Mouse (Mus musculus) forebrain, embryonic 11.5 days (tissue): ENCODE results near the gene Igflr1. TPM values are rescaled to one million over a fixed set of nuclear protein-coding genes. Genes with fewer than 3 reads are reported as not detected.
A peak's percentile ranks its signal among the peaks of the same experiment; 100 is the strongest.

Source experiments
- ATAC-seq: fragments of 200-750 bp; cut with Nextera tagmentation; replicated peaks from 2 replicates; pipeline ENCODE4 v1.8.0; 2017; ENCODE audit warnings: moderate TSS enrichment; ENCODE audit not compliant: low FRiP score
- DNase-seq: peaks from one replicate; pipeline ENCODE4 v3.0.0-alpha.2; 2017; ENCODE audit warnings: low spot score
- H3K27ac ChIP-seq: fragments of 300-500 bp; sonication (generic); 2 replicates; pipeline ENCODE4 v1.5.1; 2014; ENCODE audit warnings: low read depth, low read length
- H3K27me3 ChIP-seq: fragments of 300-500 bp; sonication (generic); 2 replicates; pipeline ENCODE4 v1.6.1; 2014; ENCODE audit warnings: mild to moderate bottlenecking, low read length, mixed read lengths; ENCODE audit not compliant: control insufficient read depth, insufficient read depth
- H3K36me3 ChIP-seq: fragments of 300-500 bp; sonication (generic); 2 replicates; pipeline ENCODE4 v1.6.1; 2014; ENCODE audit warnings: mild to moderate bottlenecking, low read length, moderate library complexity, mixed read lengths; ENCODE audit not compliant: control insufficient read depth, insufficient read depth
- H3K4me1 ChIP-seq: fragments of 300-500 bp; sonication (generic); replicated peaks from 2 replicates; pipeline ENCODE4 v1.6.1; 2014; ENCODE audit warnings: low read length, mixed read lengths; ENCODE audit not compliant: control insufficient read depth, insufficient read depth
- H3K4me2 ChIP-seq: fragments of 300-500 bp; sonication (generic); 2 replicates; pipeline ENCODE4 v1.6.1; 2014; ENCODE audit warnings: low read depth, mild to moderate bottlenecking, low read length, moderate library complexity, mixed read lengths; ENCODE audit not compliant: severe bottlenecking
- H3K4me3 ChIP-seq: fragments of 300-500 bp; sonication (generic); 2 replicates; pipeline ENCODE4 v1.5.1; 2014; ENCODE audit warnings: low read depth, low read length
- H3K9ac ChIP-seq: fragments of 300-500 bp; sonication (generic); 2 replicates; pipeline ENCODE4 v1.6.1; 2014; ENCODE audit warnings: low read length
- H3K9me3 ChIP-seq: fragments of 300-500 bp; sonication (generic); 2 replicates; pipeline ENCODE4 v1.6.1; 2016; ENCODE audit warnings: low read length, mixed read lengths; ENCODE audit not compliant: control insufficient read depth
- WGBS: fragments of 180-500 bp; shearing (Covaris S2); extraction: QIAGEN DNeasy Blood & Tissue Kit; methylation state at CpG from one replicate; pipeline ENCODE4 v1.1.7; 2014; 5-methylcytosine and 5-hydroxymethylcytosine counted together
- polyA plus RNA-seq: library from polyadenylated mRNA; unstranded; fragments of >200 nt; fragmentation: Nextera tagmentation; extraction: Ambion mirVana; gene quantifications from 2 replicates; pipeline ENCODE4 v1.2.1, GENCODE M21; 2014

Gene Igflr1
- polyA plus RNA-seq, 1 experiment from 2014 or later = 6.0 TPM

- peak; percentile 85 for ATAC-seq
- Histone ChIP-seq H3K27me3 (no peaks in the 10 kb centered on the region), H3K4me3 (peak within 1 kb of the TSS; percentile 51), H3K27ac (no peak within 1 kb of the TSS), H3K9ac (peak within 1 kb of the TSS; percentile 64), H3K9me3 (no peaks in the 10 kb centered on the region), H3K4me2 (peak within 1 kb of the TSS; percentile 87), H3K4me1 (peaks cover 8% of the 10 kb centered on the region; the same call in 1 of the 2 replicates), H3K36me3 (peaks cover 3% of the 10 kb centered on the region; the same call in 1 of the 2 replicates)
- peak; percentile 96 for DNase-seq
- under 1% methylated on average over 20 of the region's 20 CpGs for WGBS
Measured at GRCm38 (mm10) chr7:30559443-30559954, 5.7 kb upstream of the Igflr1 start, which contains the start of gene Lin37. TSS of gene Lin37 (minus strand) at chr7:30559838.

GRCm38 (mm10) chr7:30560296-30560695 lies 4.9 kb upstream of the Igflr1 start:
- no peak for DNase-seq
- H3K4me1 ChIP-seq = peaks cover 8% of the 10 kb centered on the region; the same call in 1 of the 2 replicates
- H3K27me3 ChIP-seq = no peaks in the 10 kb centered on the region
- ATAC-seq = no peak
- no peak overlapping the region for H3K4me2 ChIP-seq
- H3K27ac ChIP-seq = no peak overlapping the region
- H3K9ac ChIP-seq = no peak overlapping the region; the same call in 1 of the 2 replicates
- H3K4me3 ChIP-seq = no peak overlapping the region
- no peaks in the 10 kb centered on the region for H3K9me3 ChIP-seq
- 76% methylated on average over 2 of the region's 2 CpGs for WGBS
- peaks cover 3% of the 10 kb centered on the region; the same call in 1 of the 2 replicates for H3K36me3 ChIP-seq

- ATAC-seq = no peak; the same call in 1 of the 2 replicates
- Histone ChIP-seq H3K4me1 (peaks cover 8% of the 10 kb centered on the region; the same call in 1 of the 2 replicates), H3K9ac (peak overlapping the region; percentile 70), H3K27ac (peak overlapping the region; percentile 2; the same call in 1 of the 2 replicates), H3K9me3 (no peaks in the 10 kb centered on the region), H3K4me2 (peak overlapping the region; percentile 87), H3K36me3 (no peaks in the 10 kb centered on the region; the same call in 1 of the 2 replicates), H3K27me3 (no peaks in the 10 kb centered on the region), H3K4me3 (peak overlapping the region; percentile 66)
- no peak for DNase-seq
- 2% methylated on average over 27 of the region's 27 CpGs for WGBS
Measured at GRCm38 (mm10) chr7:30562526-30563116, 2.6 kb upstream of the Igflr1 start.

GRCm38 (mm10) chr7:30563117-30563905 lies 1.9 kb upstream of the Igflr1 start, which contains the start of the genes U2af1l4, Gm49396 and Psenen:
TSS of gene U2af1l4 (plus strand) at chr7:30563301.
TSS of gene Gm49396 (plus strand) at chr7:30563344.
TSS of gene Psenen (minus strand) at chr7:30563627.
- peak; percentile 96 for DNase-seq
- peak within 1 kb of the TSS; percentile 87 for H3K4me2 ChIP-seq
- H3K9me3 ChIP-seq = no peaks in the 10 kb centered on the region
- H3K9ac ChIP-seq = peak within 1 kb of the TSS; percentile 70
- ATAC-seq = peak; percentile 84
- H3K4me3 ChIP-seq = peak within 1 kb of the TSS; percentile 66
- H3K36me3 ChIP-seq = no peaks in the 10 kb centered on the region; the same call in 1 of the 2 replicates
- WGBS = under 1% methylated on average over 44 of the region's 45 CpGs
- H3K27me3 ChIP-seq = no peaks in the 10 kb centered on the region
- H3K4me1 ChIP-seq = peaks cover 8% of the 10 kb centered on the region; the same call in 1 of the 2 replicates
- peak within 1 kb of the TSS; percentile 80 for H3K27ac ChIP-seq

- WGBS = 20% methylated on average over 6 of the region's 6 CpGs
- no peak for ATAC-seq
Measured at GRCm38 (mm10) chr7:30563906-30564280, 1.3 kb upstream of the Igflr1 start.

GRCm38 (mm10) chr7:30566033-30566432 lies 806 bp downstream of the Igflr1 start:
- H3K4me3 ChIP-seq = no peak overlapping the region
- no peaks in the 10 kb centered on the region for H3K9me3 ChIP-seq
- H3K36me3 ChIP-seq = peaks cover 13% of the 10 kb centered on the region
- no peak for ATAC-seq
- no peak overlapping the region for H3K27ac ChIP-seq
- H3K9ac ChIP-seq = no peak overlapping the region
- no peak overlapping the region for H3K4me2 ChIP-seq
- WGBS = 92% methylated on average over 9 of the region's 9 CpGs
- no peak for DNase-seq
- peaks cover 8% of the 10 kb centered on the region; the same call in 1 of the 2 replicates for H3K4me1 ChIP-seq
- no peaks in the 10 kb centered on the region for H3K27me3 ChIP-seq

More at GRCm38 (mm10) chr7:30563906-30564280, 1.3 kb upstream of the Igflr1 start:
- H3K9ac ChIP-seq = peak overlapping the region; percentile 70
- peaks cover 1% of the 10 kb centered on the region for H3K36me3 ChIP-seq
- H3K9me3 ChIP-seq = no peaks in the 10 kb centered on the region
- H3K27ac ChIP-seq = peak overlapping the region; percentile 80; the same call in 1 of the 2 replicates
- H3K4me2 ChIP-seq = peak overlapping the region; percentile 87
- H3K4me3 ChIP-seq = peak overlapping the region; percentile 66
- peaks cover 8% of the 10 kb centered on the region; the same call in 1 of the 2 replicates for H3K4me1 ChIP-seq
- H3K27me3 ChIP-seq = no peaks in the 10 kb centered on the region
- no peak for DNase-seq

GRCm38 (mm10) chr7:30567555-30567954 lies 2.3 kb downstream of the Igflr1 start:
- H3K9me3 ChIP-seq = no peaks in the 10 kb centered on the region
- H3K4me3 ChIP-seq = no peak overlapping the region
- peaks cover 13% of the 10 kb centered on the region for H3K36me3 ChIP-seq
- H3K27me3 ChIP-seq = no peaks in the 10 kb centered on the region
- no peak overlapping the region for H3K9ac ChIP-seq
- WGBS = 87% methylated on average over 11 of the region's 11 CpGs
- ATAC-seq (no peak), DNase-seq (no peak)
- H3K27ac ChIP-seq = no peak overlapping the region
- H3K4me2 ChIP-seq = no peak overlapping the region
- H3K4me1 ChIP-seq = peaks cover 5% of the 10 kb centered on the region; the same call in 1 of the 2 replicates

GRCm38 (mm10) chr7:30572389-30572788 lies 7.2 kb downstream of the Igflr1 start:
- WGBS = 90% methylated on average over 5 of the region's 5 CpGs
- no peak for ATAC-seq
- peaks cover 49% of the 10 kb centered on the region for H3K36me3 ChIP-seq

More at GRCm38 (mm10) chr7:30572389-30572788, 7.2 kb downstream of the Igflr1 start:
- Histone ChIP-seq H3K4me3 (no peak overlapping the region), H3K27me3 (no peaks in the 10 kb centered on the region), H3K27ac (no peak overlapping the region), H3K4me2 (no peak overlapping the region), H3K9ac (no peak overlapping the region), H3K4me1 (no peaks in the 10 kb centered on the region), H3K9me3 (no peaks in the 10 kb centered on the region)
- no peak for DNase-seq
